Mouse (Mus musculus) ES-E14 (cell line): ENCODE measurements around the gene Nktr. TPM values are rescaled to one million over a fixed set of nuclear protein-coding genes. Genes with fewer than 3 reads are reported as not detected.

Experiments
- DNase-seq: peaks from one replicate; pipeline ENCODE4 v3.0.0-alpha.2; 2013; ENCODE audit warnings: low read depth, low spot score
- H3K27ac ChIP-seq: 2 replicates; pipeline ENCODE4 v1.5.1; 2012; ENCODE audit warnings: low read depth, mild to moderate bottlenecking, low read length, moderate library complexity, mixed read lengths; ENCODE audit not compliant: poor library complexity, insufficient read depth, severe bottlenecking
- H3K36me3 ChIP-seq: 2 replicates; pipeline ENCODE4 v1.6.1; 2012; ENCODE audit warnings: mild to moderate bottlenecking, low read length, moderate library complexity, mixed read lengths; ENCODE audit not compliant: control insufficient read depth, poor library complexity, insufficient read depth, severe bottlenecking
- H3K4me1 ChIP-seq, 2 experiments: fragments of 150-350 bp in 1 of 2; sonication (generic) in 1 of 2; 2 replicates each; pipeline ENCODE4 v1.6.1; 2012; ENCODE audit warnings: low read length in 2 of 2, mild to moderate bottlenecking in 1 of 2, mixed read lengths in 1 of 2; ENCODE audit not compliant: control insufficient read depth in 2 of 2, insufficient read depth in 2 of 2, poor library complexity in 1 of 2
- H3K4me3 ChIP-seq, 2 experiments: fragments of 150-350 bp in 1 of 2; sonication (generic) in 1 of 2; 2 replicates each; pipeline ENCODE4 v1.5.1; 2012; ENCODE audit warnings: low read length in 2 of 2, low read depth in 1 of 2, mild to moderate bottlenecking in 1 of 2, mixed read lengths in 1 of 2; ENCODE audit not compliant: insufficient read depth in 1 of 2, poor library complexity in 1 of 2, severe bottlenecking in 1 of 2
- H3K9ac ChIP-seq: 2 replicates; pipeline ENCODE4 v1.6.1; 2012; ENCODE audit warnings: low read depth, mild to moderate bottlenecking, low read length, mixed read lengths; ENCODE audit not compliant: poor library complexity, insufficient read depth, severe bottlenecking
- H3K9me3 ChIP-seq: fragments of 150-350 bp; sonication (generic); 2 replicates; pipeline ENCODE4 v1.6.1; 2012; ENCODE audit warnings: low read depth, mild to moderate bottlenecking, low read length; ENCODE audit not compliant: control insufficient read depth, insufficient read depth
- CHD2 ChIP-seq: IDR thresholded peaks from 2 replicates; pipeline ENCODE4 v1.6.1; 2014; ENCODE audit warnings: mild to moderate bottlenecking, low read depth, low read length, inconsistent platforms
- HCFC1 ChIP-seq: IDR thresholded peaks from 2 replicates; pipeline ENCODE4 v1.6.1; 2012; ENCODE audit warnings: low read length, inconsistent platforms, borderline replicate concordance; ENCODE audit not compliant: insufficient read depth
- MAFK ChIP-seq: IDR thresholded peaks from 2 replicates; pipeline ENCODE4 v1.6.1; 2014; ENCODE audit warnings: mild to moderate bottlenecking, low read depth, low read length, inconsistent platforms; ENCODE audit not compliant: insufficient read depth
- ZC3H11A ChIP-seq: IDR thresholded peaks from 2 replicates; pipeline ENCODE4 v1.6.1; 2012; ENCODE audit warnings: low read depth, mild to moderate bottlenecking, inconsistent platforms, low read length, borderline replicate concordance
- ZNF384 ChIP-seq: IDR thresholded peaks from 2 replicates; pipeline ENCODE4 v1.6.1; 2012; ENCODE audit warnings: low read depth, low read length, inconsistent platforms
- in situ Hi-C, 2 experiments: fragments of 600-800 bp; cut with MboI; formaldehyde crosslinking; loops; one replicate each; pipeline ENCODE4 v1.15.1; 2025; ENCODE audit warnings: low sequenced_read_pairs in 2 of 2, inconsistent platforms in 1 of 2; ENCODE audit not compliant: unreplicated experiment in 2 of 2
- total RNA-seq: library from RNA; depleted of rRNA; stranded (reverse); fragments of 300-350 nt; gene quantifications from 2 replicates; pipeline ENCODE4 v1.2.3, GENCODE M21; 2012; rRNA removed

Nktr gene
- total RNA-seq = 57.8 and 69.6 TPM in 2 replicates

DNA sequence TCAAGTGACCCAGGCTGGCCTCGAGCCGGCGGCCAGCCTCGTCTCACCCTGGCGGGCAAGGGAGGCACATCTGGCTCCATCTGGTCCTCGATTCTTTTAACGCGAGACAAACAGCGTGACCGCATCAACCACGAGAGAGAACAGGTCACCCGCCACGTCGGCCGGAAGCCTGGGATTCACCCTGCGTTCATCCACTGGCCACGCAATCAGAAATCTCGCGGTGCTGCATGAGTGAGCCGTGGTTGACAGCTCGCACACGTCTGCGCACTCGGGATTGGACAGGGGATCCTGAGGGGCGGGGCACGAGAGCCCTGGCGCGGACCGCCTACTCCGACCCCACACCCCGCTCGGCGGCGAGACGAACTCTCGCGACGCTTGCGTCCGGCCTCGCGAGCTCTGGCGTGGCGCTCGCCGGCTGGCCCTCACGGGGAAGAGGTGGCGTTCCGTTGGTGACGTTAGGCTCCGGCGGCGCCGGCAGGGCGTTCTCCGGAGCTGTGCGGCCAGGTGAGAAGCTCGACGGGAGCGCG, at the start of gene Nktr:
Gene Nktr (plus strand): TSS at position 378 of the 527 bp plus-strand sequence.
- peak; percentile 96 for DNase-seq
- Histone ChIP-seq H3K27ac (peak within 1 kb of the TSS; percentile 4; the same call in 1 of the 2 replicates), H3K4me3 (peak within 1 kb of the TSS; percentile 89 to 92), H3K9me3 (no peaks in the 10 kb centered on the region), H3K36me3 (no peaks in the 10 kb centered on the region), H3K9ac (peak within 1 kb of the TSS; percentile 89), H3K4me1 (no peaks in the 10 kb centered on the region)
- TF ChIP-seq MAFK (no peak), CHD2 (peak; percentile 94)
- in situ Hi-C loops = no loop called here

- Histone ChIP-seq H3K9me3 (no peaks in the 10 kb centered on the region), H3K4me1 (no peaks in the 10 kb centered on the region; a peak in 1 of 4 replicates), H3K9ac (peak overlapping the region; percentile 24; the same call in 1 of the 2 replicates), H3K4me3 (peak overlapping the region; percentile 3 to 53; a peak in 2 of 4 replicates), H3K36me3 (no peaks in the 10 kb centered on the region), H3K27ac (no peak overlapping the region)
- peak; percentile 30 for DNase-seq
- TF ChIP-seq ZC3H11A (no peak), MAFK (no peak), CHD2 (no peak), HCFC1 (no peak), ZNF384 (no peak)
- in situ Hi-C loops = no loop called here
These were observed 49.6 kb upstream of the Nktr start for GRCm38 (mm10) chr9:121669348-121669791.

- Histone ChIP-seq H3K36me3 (no peaks in the 10 kb centered on the region), H3K4me3 (no peak overlapping the region), H3K27ac (no peak overlapping the region), H3K4me1 (no peaks in the 10 kb centered on the region; a peak in 1 of 4 replicates), H3K9me3 (no peaks in the 10 kb centered on the region), H3K9ac (no peak overlapping the region)
- TF ChIP-seq CHD2 (no peak), HCFC1 (no peak), MAFK (no peak)
- in situ Hi-C loops = no loop called here
- DNase-seq = peak; percentile 65
These were observed 47.7 kb upstream of the Nktr start for GRCm38 (mm10) chr9:121671300-121671699.

DNA sequence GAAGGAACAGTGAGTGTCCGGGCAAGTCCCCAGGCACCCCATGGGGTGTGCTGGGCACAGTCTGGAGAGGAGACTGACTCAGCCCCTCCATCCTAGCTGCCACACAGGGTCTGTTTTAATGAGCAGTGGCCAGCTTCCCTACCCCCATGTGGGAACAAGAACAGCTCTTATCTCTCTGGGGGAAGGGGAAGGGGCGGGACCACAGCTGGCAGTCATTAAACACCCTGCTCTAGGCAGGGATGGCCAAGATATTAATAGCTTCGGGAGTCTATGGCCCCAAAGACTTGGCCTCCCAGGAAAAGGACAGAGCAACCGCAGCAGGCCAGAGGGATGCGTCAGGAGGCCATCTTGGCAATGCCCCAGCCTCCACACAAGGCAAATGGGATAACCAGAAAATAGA, 46.7 kb upstream of the Nktr start:
- no peak overlapping the region for H3K9ac ChIP-seq
- no peaks in the 10 kb centered on the region; a peak in 1 of 4 replicates for H3K4me1 ChIP-seq
- in situ Hi-C loops = no loop called here
- H3K27ac ChIP-seq = no peak overlapping the region
- DNase-seq = no peak
- H3K9me3 ChIP-seq = no peaks in the 10 kb centered on the region
- no peak overlapping the region for H3K4me3 ChIP-seq
- TF ChIP-seq MAFK (no peak), ZNF384 (no peak), HCFC1 (no peak), ZC3H11A (no peak), CHD2 (no peak)
- H3K36me3 ChIP-seq = no peaks in the 10 kb centered on the region

DNA sequence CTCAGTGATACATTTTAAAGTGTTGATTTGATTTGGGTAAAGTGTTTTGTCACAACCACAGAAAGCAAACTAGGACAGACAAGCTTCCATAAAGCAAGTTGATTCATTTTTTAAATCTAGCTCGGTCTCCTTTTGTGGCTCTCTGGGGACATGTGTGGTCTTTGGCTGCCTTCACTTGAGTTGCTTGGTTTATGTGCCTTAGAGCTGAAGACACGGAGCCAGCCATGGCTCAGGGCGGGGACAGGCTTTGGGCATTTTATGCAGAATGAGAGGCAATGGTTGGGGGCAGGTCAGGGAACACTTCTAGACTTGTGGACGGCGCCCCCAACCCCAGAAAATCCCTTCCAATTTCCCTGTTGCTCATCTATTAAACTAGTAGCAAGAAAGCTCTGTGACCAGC, 45.3 kb upstream of the Nktr start:
- DNase-seq = no peak
- H3K4me1 ChIP-seq = no peaks in the 10 kb centered on the region; a peak in 1 of 4 replicates
- no peaks in the 10 kb centered on the region for H3K36me3 ChIP-seq
- no peak overlapping the region for H3K27ac ChIP-seq
- TF ChIP-seq CHD2 (no peak), MAFK (no peak), HCFC1 (no peak), ZC3H11A (no peak), ZNF384 (no peak)
- no peak overlapping the region for H3K4me3 ChIP-seq
- no peaks in the 10 kb centered on the region for H3K9me3 ChIP-seq
- in situ Hi-C loops = no loop called here
- H3K9ac ChIP-seq = no peak overlapping the region
